Mouse (Mus musculus) erythroblast, embryonic 14.5 days (primary cell): Measurements from ENCODE around the gene Foxc2.

ENCODE experiments used
- GATA1 ChIP-seq: IDR thresholded peaks from 2 replicates; pipeline ENCODE4 v1.6.1; 2012; ENCODE audit warnings: low read length, inconsistent platforms, mixed read lengths
- TAL1 ChIP-seq: IDR thresholded peaks from 3 replicates; pipeline ENCODE4 v1.6.1; 2012; ENCODE audit warnings: low read length, inconsistent platforms, mixed read lengths

- no peak for TF ChIP-seq GATA1
- no peak for TF ChIP-seq TAL1
Observed at GRCm38 (mm10) chr8:121115136-121115535, 835 bp upstream of the Foxc2 start.
